Mouse (Mus musculus): ENCODE data around the gene Eif4h.
A peak's percentile ranks its signal among the peaks of the same experiment; 100 is the strongest.

The Eif4h gene

GRCm38 (mm10) chr5:134647394-134647793 is 8.1 kb upstream of the Eif4h start:
- no peak for DNase-seq

GRCm38 (mm10) chr5:134646461-134646860 is 7.2 kb upstream of the Eif4h start:
- DNase-seq = no peak

- no peak for DNase-seq
Observed at GRCm38 (mm10) chr5:134644643-134645118, 5.4 kb upstream of the Eif4h start.

GRCm38 (mm10) chr5:134644121-134644520 is 4.8 kb upstream of the Eif4h start:
- DNase-seq = no peak

GRCm38 (mm10) chr5:134640371-134640770 is 1.1 kb upstream of the Eif4h start:
- DNase-seq = no peak

GRCm38 (mm10) chr5:134638461-134639268 is 625 bp downstream of the Eif4h start:
- DNase-seq = no peak

GRCm38 (mm10) chr5:134637820-134638367 is 1.4 kb downstream of the Eif4h start:
- no peak for DNase-seq

- DNase-seq = no peak
Observed at GRCm38 (mm10) chr5:134632841-134633240, 6.4 kb downstream of the Eif4h start.

GRCm38 (mm10) chr5:134630835-134631234 is 8.5 kb downstream of the Eif4h start:
- DNase-seq = no peak

- no peak for DNase-seq
Observed at GRCm38 (mm10) chr5:134629508-134629907, 9.8 kb downstream of the Eif4h start.

- DNase-seq = peak; percentile 91
Observed at GRCm38 (mm10) chr5:134622069-134622468, 17.2 kb downstream of the Eif4h start.

GRCm38 (mm10) chr5:134621099-134621640 is 18.1 kb downstream of the Eif4h start:
- DNase-seq = peak; percentile 51 to 52

GRCm38 (mm10) chr5:134620457-134620856 is 18.8 kb downstream of the Eif4h start:
- DNase-seq = peak in 1 of 2 experiments; percentile 50

GRCm38 (mm10) chr5:134617071-134617470 is 22.2 kb downstream of the Eif4h start:
- DNase-seq = peak; percentile 74 to 78

- DNase-seq = no peak
Observed at GRCm38 (mm10) chr5:134615780-134616179, 23.5 kb downstream of the Eif4h start.

GRCm38 (mm10) chr5:134615380-134615779 is 23.9 kb downstream of the Eif4h start:
- no peak for DNase-seq

- no peak for DNase-seq
Observed at GRCm38 (mm10) chr5:134614802-134615201, 24.5 kb downstream of the Eif4h start, which contains the start of gene Lat2. Gene Lat2, minus strand, starts transcription at chr5:134615025.

GRCm38 (mm10) chr5:134614296-134614695 is 25.0 kb downstream of the Eif4h start:
- DNase-seq = no peak

- DNase-seq = no peak
Observed at GRCm38 (mm10) chr5:134613727-134614126, 25.6 kb downstream of the Eif4h start.

GRCm38 (mm10) chr5:134611810-134612521 is 27.3 kb downstream of the Eif4h start:
- DNase-seq = no peak

- DNase-seq = no peak
Observed at GRCm38 (mm10) chr5:134609916-134610643, 29.2 kb downstream of the Eif4h start.

- DNase-seq = no peak
Observed at GRCm38 (mm10) chr5:134607121-134607520, 32.2 kb downstream of the Eif4h start.

- DNase-seq = no peak
Observed at GRCm38 (mm10) chr5:134606314-134606713, 33.0 kb downstream of the Eif4h start.

Measured in cerebellum, postnatal 10 days (tissue).